Mouse (Mus musculus) megakaryocyte, embryonic 14.5 days (primary cell): ENCODE results near the gene 4930447C04Rik. TPM values are rescaled to one million over a fixed set of nuclear protein-coding genes. Genes with fewer than 3 reads are reported as not detected.
A peak's percentile ranks its signal among the peaks of the same experiment; 100 is the strongest.

ENCODE experiments used
- H3K27me3 ChIP-seq: replicated peaks from 2 replicates; pipeline ENCODE3; 2012; ENCODE audit warnings: inconsistent platforms
- H3K36me3 ChIP-seq: replicated peaks from 2 replicates; pipeline ENCODE3; 2012; ENCODE audit warnings: low read length, inconsistent platforms, mixed read lengths
- H3K4me1 ChIP-seq: 2 replicates; pipeline ENCODE4 v1.6.1; 2012; ENCODE audit warnings: inconsistent platforms
- H3K4me3 ChIP-seq: replicated peaks from 2 replicates; pipeline ENCODE3; 2012; ENCODE audit warnings: moderate library complexity, mild to moderate bottlenecking, inconsistent platforms
- H3K9me3 ChIP-seq: 2 replicates; pipeline ENCODE4 v1.6.1; 2012; ENCODE audit warnings: inconsistent platforms
- FLI1 ChIP-seq: IDR thresholded peaks from 2 replicates; pipeline ENCODE4 v1.6.1; 2012; ENCODE audit warnings: low read length, inconsistent platforms, mixed read lengths
- GATA1 ChIP-seq: IDR thresholded peaks from 3 replicates; pipeline ENCODE4 v1.6.1; 2012; ENCODE audit warnings: mixed read lengths, low read length, inconsistent platforms, borderline replicate concordance
- polyA plus RNA-seq: library from polyadenylated mRNA; stranded (reverse); fragments of >175 nt; gene quantifications from 2 replicates; pipeline ENCODE4 v1.2.3, GENCODE M21; 2012; ENCODE audit warnings: low replicate concordance; ENCODE audit not compliant: insufficient read depth

The 4930447C04Rik gene
- polyA plus RNA-seq: 2.4 TPM in 1 of 2 replicates, not detected in the other

- peaks cover 13% of the 10 kb centered on the region for H3K4me1 ChIP-seq
- TF ChIP-seq FLI1 (no peak), GATA1 (no peak)
- H3K9me3 ChIP-seq: no peaks in the 10 kb centered on the region
- H3K4me3 ChIP-seq: no peak within 1 kb of the TSS
- peaks cover 95% of the 10 kb centered on the region for H3K27me3 ChIP-seq
- H3K36me3 ChIP-seq: no peaks in the 10 kb centered on the region
Observed at GRCm38 (mm10) chr12:72940071-72940821, at the start of gene 4930447C04Rik. Gene 4930447C04Rik (minus strand): TSS chr12:72940774.

GRCm38 (mm10) chr12:72983071-72983857 is 42.7 kb upstream of the 4930447C04Rik start:
- H3K4me1 ChIP-seq: 0 out of 2 replicates have a peak, but pooled peaks cover 6% of the 10 kb centered on the region
- TF ChIP-seq FLI1 (no peak), GATA1 (no peak)
- no peak overlapping the region for H3K4me3 ChIP-seq
- H3K36me3 ChIP-seq: no peaks in the 10 kb centered on the region
- no peaks in the 10 kb centered on the region for H3K9me3 ChIP-seq
- peaks cover 39% of the 10 kb centered on the region for H3K27me3 ChIP-seq

DNA sequence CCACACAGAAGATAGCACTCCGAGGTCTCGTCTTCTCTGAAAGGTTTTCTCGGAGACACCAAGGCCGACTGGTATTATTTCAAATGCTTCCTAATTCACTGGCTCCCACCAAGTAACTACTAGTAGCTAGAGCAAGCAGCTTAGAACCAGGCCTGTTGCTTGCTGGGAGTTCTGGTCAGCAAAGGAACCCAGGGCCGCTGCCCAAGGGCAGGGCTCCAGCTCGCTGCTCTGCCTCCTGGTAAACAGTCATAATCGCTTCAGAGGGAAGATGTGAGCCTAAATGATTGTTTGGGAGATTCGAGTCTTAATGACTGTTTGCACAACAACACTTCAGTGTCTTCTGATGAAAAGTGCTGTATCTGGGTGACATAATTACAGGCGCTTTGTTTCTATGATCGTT is 42.0 kb upstream of the 4930447C04Rik start:
- no peak overlapping the region for H3K4me3 ChIP-seq
- H3K36me3 ChIP-seq: no peaks in the 10 kb centered on the region
- peaks cover 41% of the 10 kb centered on the region for H3K27me3 ChIP-seq
- no peaks in the 10 kb centered on the region for H3K9me3 ChIP-seq
- H3K4me1 ChIP-seq: 0 out of 2 replicates have a peak, but pooled peaks cover 6% of the 10 kb centered on the region
- TF ChIP-seq FLI1: no peak

DNA sequence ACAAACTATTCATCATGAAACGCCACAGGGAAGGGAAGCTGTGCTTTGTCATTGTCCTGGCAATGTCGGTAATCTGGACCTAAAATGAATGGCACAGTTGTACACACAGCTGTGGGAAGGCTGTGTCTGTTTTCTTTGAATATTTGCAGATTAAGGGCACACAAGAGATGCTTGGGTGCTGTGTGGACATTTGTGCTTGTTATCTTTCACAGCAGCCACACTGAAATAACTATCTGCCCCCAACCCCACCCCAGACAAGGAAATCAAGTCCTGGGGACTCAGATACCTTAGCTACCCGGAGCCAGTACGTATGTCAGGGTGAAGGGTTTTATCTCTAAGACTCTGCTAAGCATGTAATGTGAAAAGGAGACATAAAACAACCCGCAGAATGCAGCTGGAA is 38.7 kb upstream of the 4930447C04Rik start:
- no peaks in the 10 kb centered on the region for H3K9me3 ChIP-seq
- peaks cover 17% of the 10 kb centered on the region for H3K4me1 ChIP-seq
- TF ChIP-seq GATA1: no peak
- no peak for TF ChIP-seq FLI1
- H3K36me3 ChIP-seq: no peaks in the 10 kb centered on the region
- H3K27me3 ChIP-seq: peaks cover 30% of the 10 kb centered on the region
- H3K4me3 ChIP-seq: no peak overlapping the region

DNA sequence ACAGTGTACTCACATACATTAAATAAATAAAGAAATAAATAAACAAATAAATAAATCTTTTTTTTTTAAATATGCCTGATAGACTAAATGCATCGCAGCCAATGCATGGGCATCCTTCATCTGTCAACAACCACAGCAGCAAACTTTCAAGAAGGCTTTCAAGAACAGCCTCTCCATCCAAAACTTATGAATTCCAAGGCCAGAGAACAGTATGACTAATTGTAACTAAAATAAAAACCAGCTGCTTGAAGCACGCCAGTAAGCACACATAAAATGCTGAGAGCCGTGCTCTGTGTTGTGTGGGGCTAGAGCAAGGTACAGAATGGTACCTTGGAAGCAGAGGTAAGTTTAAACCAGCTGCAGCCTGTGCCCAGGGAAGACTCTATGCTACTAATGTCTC is 37.3 kb upstream of the 4930447C04Rik start:
- peaks cover 30% of the 10 kb centered on the region for H3K27me3 ChIP-seq
- no peak overlapping the region for H3K4me3 ChIP-seq
- H3K4me1 ChIP-seq: peaks cover 17% of the 10 kb centered on the region
- no peaks in the 10 kb centered on the region for H3K36me3 ChIP-seq
- no peaks in the 10 kb centered on the region for H3K9me3 ChIP-seq
- TF ChIP-seq FLI1: no peak
- no peak for TF ChIP-seq GATA1

- H3K4me1 ChIP-seq: peaks cover 17% of the 10 kb centered on the region
- no peaks in the 10 kb centered on the region for H3K9me3 ChIP-seq
- no peaks in the 10 kb centered on the region for H3K36me3 ChIP-seq
- TF ChIP-seq FLI1: no peak
- TF ChIP-seq GATA1: no peak
- peaks cover 32% of the 10 kb centered on the region for H3K27me3 ChIP-seq
- peak overlapping the region; percentile 86 for H3K4me3 ChIP-seq
Observed at GRCm38 (mm10) chr12:72976718-72977117, 36.1 kb upstream of the 4930447C04Rik start.

DNA sequence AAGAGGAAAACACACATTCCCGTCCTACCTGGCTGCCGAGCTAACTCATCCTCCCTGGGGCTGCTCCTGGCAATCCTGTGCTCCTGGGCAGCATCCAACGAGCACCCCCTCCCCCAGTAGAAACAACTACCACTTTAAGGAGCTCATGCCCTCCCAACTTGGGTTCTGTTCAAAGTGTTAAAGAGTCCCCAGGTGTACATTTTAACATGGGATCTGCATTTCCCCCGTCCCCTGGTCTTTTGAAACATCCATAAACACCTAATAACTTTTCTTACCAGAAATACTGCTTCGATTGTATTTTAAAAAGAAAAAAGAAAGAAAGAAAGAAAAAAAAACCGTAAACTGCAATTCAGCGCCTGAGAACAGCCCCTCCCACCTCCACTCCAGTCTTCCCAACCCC is 35.6 kb upstream of the 4930447C04Rik start:
- no peaks in the 10 kb centered on the region for H3K9me3 ChIP-seq
- peak overlapping the region; percentile 86 for H3K4me3 ChIP-seq
- no peaks in the 10 kb centered on the region for H3K36me3 ChIP-seq
- peaks cover 17% of the 10 kb centered on the region for H3K4me1 ChIP-seq
- H3K27me3 ChIP-seq: peaks cover 30% of the 10 kb centered on the region
- TF ChIP-seq FLI1: no peak

- no peaks in the 10 kb centered on the region for H3K36me3 ChIP-seq
- peaks cover 14% of the 10 kb centered on the region for H3K4me1 ChIP-seq
- no peak for TF ChIP-seq FLI1
- TF ChIP-seq GATA1: no peak
- H3K4me3 ChIP-seq: no peak overlapping the region
- peaks cover 14% of the 10 kb centered on the region for H3K27me3 ChIP-seq
- H3K9me3 ChIP-seq: no peaks in the 10 kb centered on the region
Observed at GRCm38 (mm10) chr12:72973161-72973560, 32.6 kb upstream of the 4930447C04Rik start.

GRCm38 (mm10) chr12:72970620-72971019 is 30.0 kb upstream of the 4930447C04Rik start:
- no peak for TF ChIP-seq GATA1
- Histone ChIP-seq H3K9me3 (no peaks in the 10 kb centered on the region), H3K4me1 (peaks cover 4% of the 10 kb centered on the region; the same call in 1 of the 2 replicates), H3K36me3 (no peaks in the 10 kb centered on the region), H3K27me3 (peaks cover 19% of the 10 kb centered on the region), H3K4me3 (no peak overlapping the region)

GRCm38 (mm10) chr12:72967541-72967940 is 27.0 kb upstream of the 4930447C04Rik start:
- 0 out of 2 replicates have a peak, but pooled peaks cover 2% of the 10 kb centered on the region for H3K9me3 ChIP-seq
- H3K4me3 ChIP-seq: no peak overlapping the region
- TF ChIP-seq GATA1 (no peak), FLI1 (no peak)
- no peaks in the 10 kb centered on the region for H3K36me3 ChIP-seq
- peaks cover 16% of the 10 kb centered on the region for H3K27me3 ChIP-seq
- peaks cover 3% of the 10 kb centered on the region; the same call in 1 of the 2 replicates for H3K4me1 ChIP-seq
